Mouse (Mus musculus): ENCODE measurements around the gene Chid1.

DNA sequence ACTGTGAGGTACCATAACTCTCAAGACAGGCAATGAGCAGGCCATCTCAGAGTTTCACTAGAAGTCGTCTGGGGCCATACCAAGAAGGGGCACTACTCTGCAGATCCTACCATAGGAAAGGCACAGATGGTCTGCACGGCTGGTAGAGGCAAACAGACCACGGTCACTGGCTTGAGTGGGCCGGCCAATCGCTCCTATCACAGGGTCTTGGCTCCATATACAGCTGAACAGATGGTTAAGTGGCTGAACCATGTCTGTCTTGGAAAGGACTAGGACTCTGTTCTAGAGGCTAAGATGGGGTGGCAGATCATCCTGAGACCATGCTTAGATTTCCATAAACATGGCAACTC is 37.1 kb downstream of the Chid1 start:
- TF ChIP-seq POLR2A (IDR thresholded peaks at IDR 0.05; ENCODE audit: low read depth, low read length) (no peak), CTCF (IDR thresholded peaks at IDR 0.05; ENCODE audit: extremely low read depth, insufficient read length, insufficient replicate concordance, low read depth, low read length) (no peak)
